Mouse (Mus musculus) ovary, postnatal 10 days (tissue): ENCODE results near the gene Gpr85.

ENCODE experiments used
- DNase-seq: peaks from one replicate; pipeline ENCODE4 v3.0.0; 2022; ENCODE audit warnings: low spot score

The Gpr85 gene

DNA sequence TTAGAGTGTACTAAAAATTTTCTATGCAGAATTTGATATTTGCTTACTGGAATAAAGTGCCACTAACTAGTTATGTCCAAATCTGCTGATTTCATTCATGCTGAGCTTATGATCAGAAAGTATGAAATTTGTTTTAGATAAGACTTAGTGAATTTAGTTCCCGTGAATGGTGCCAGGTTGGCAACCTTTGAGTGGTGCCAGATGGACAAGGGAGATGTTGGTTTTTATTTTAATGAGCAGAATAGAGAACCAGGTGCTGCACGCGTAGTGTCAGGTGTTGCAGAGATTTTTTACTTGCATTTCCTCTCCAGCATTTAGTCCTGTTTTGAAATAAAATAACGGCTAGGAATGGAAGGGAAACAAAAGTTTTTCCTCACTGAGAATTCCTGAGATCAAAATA, 27.6 kb downstream of the Gpr85 start:
- no peak for DNase-seq

DNA sequence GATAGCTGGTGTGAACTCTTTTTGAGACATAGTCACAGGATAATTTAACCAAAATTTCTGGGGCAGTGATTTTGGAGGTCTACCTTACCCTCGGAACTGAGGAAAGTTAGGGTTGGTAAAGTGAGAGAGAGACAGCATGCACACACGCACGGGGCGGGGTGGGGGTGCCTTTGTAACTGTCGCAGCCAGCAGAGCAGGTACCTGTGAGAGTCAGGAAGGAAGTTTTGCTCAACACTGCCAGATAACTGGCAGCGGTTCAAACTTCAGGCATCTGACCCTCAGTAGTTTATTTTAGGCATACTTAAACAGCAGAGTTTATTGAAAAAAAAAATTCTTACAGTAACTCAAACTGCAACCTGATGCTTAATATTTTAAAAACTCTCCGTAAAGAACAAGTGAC, 39.7 kb downstream of the Gpr85 start:
- DNase-seq: no peak

DNA sequence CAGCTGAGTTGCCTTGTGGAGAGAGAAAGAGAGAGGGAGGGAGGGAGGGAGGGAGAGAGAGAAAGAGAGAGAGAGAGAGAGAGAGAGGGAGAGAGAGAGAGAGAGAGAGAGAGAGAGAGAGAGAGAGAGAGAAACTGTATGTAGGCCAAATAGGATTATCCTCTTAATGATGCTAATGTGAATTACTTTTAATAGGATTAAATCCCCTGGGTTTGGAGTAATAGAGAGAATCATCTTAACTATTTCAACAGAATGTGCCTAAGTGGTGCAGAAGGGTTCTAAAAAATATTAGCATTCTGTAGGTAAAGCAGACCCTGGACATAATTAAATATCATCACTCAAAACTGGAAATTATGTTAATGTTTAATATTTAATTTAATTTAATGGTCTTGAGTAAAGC, 42.4 kb downstream of the Gpr85 start:
- DNase-seq: no peak
